Mouse (Mus musculus) liver, adult 2 months (tissue): ENCODE data around the gene Stk35. TPM values are rescaled to one million over a fixed set of nuclear protein-coding genes. Genes with fewer than 3 reads are reported as not detected.
A peak's percentile ranks its signal among the peaks of the same experiment; 100 is the strongest.

Source experiments
- DNase-seq: peaks from one replicate; pipeline ENCODE4 v3.0.0-alpha.2; 2011; ENCODE audit warnings: low read depth, low spot score; ENCODE audit errors: extremely low read depth
- H3K27ac ChIP-seq: fragments of 200-500 bp; replicated peaks from 2 replicates; pipeline ENCODE4 v1.5.1; 2012; ENCODE audit warnings: low read depth, mild to moderate bottlenecking, control low read depth, inconsistent platforms, low read length; ENCODE audit not compliant: insufficient read depth
- H3K27me3 ChIP-seq: fragments of 200-500 bp; 2 replicates; pipeline ENCODE4 v1.6.1; 2012; ENCODE audit warnings: mild to moderate bottlenecking, moderate library complexity, low read length, inconsistent platforms; ENCODE audit not compliant: control insufficient read depth, insufficient read depth
- H3K36me3 ChIP-seq: fragments of 200-500 bp; 2 replicates; pipeline ENCODE4 v1.6.1; 2012; ENCODE audit warnings: low read length, inconsistent platforms; ENCODE audit not compliant: control insufficient read depth, insufficient read depth
- H3K4me1 ChIP-seq: fragments of 200-500 bp; 2 replicates; pipeline ENCODE4 v1.6.1; 2011; ENCODE audit warnings: low read length; ENCODE audit not compliant: control insufficient read depth, insufficient read depth
- H3K4me3 ChIP-seq: fragments of 200-500 bp; 2 replicates; pipeline ENCODE4 v1.5.1; 2011; ENCODE audit warnings: low read depth, mild to moderate bottlenecking, control low read depth, low read length, moderate library complexity; ENCODE audit not compliant: insufficient read depth
- H3K79me2 ChIP-seq: fragments of 200-500 bp; 2 replicates; pipeline ENCODE4 v1.6.1; 2012; ENCODE audit warnings: inconsistent platforms, mild to moderate bottlenecking, low read length, moderate library complexity; ENCODE audit not compliant: control insufficient read depth, insufficient read depth
- H3K9ac ChIP-seq: fragments of 200-500 bp; 2 replicates; pipeline ENCODE4 v1.6.1; 2012; ENCODE audit warnings: low read depth, mild to moderate bottlenecking, control low read depth, inconsistent platforms, low read length
- CTCF ChIP-seq: fragments of 200-500 bp; IDR thresholded peaks from 2 replicates; pipeline ENCODE4 v1.5.1; 2011; ENCODE audit warnings: low read depth, low read length, control low read depth
- POLR2A ChIP-seq: fragments of 200-500 bp; IDR thresholded peaks from 2 replicates; pipeline ENCODE4 v1.6.1; 2011; ENCODE audit warnings: low read length, control low read depth; ENCODE audit not compliant: insufficient read depth; ENCODE audit errors: extremely low read depth
- WGBS: fragments of 180-500 bp; shearing (Covaris S2); methylation state at CpG from one replicate; pipeline ENCODE4 v1.1.7; 2018; 5-methylcytosine and 5-hydroxymethylcytosine counted together
- polyA plus RNA-seq: library from polyadenylated mRNA; depleted of rRNA; stranded (reverse); fragments of >200 nt; gene quantifications from 2 replicates; pipeline ENCODE4 v1.2.3, GENCODE M21; 2012
- total RNA-seq: library from RNA; depleted of rRNA; stranded (reverse); fragments of >200 nt; gene quantifications from 2 replicates; pipeline ENCODE4 v1.2.3, GENCODE M21; 2014

Gene Stk35
- total and polyA plus RNA-seq, 2 experiments: 8.5 to 8.6 TPM

DNA sequence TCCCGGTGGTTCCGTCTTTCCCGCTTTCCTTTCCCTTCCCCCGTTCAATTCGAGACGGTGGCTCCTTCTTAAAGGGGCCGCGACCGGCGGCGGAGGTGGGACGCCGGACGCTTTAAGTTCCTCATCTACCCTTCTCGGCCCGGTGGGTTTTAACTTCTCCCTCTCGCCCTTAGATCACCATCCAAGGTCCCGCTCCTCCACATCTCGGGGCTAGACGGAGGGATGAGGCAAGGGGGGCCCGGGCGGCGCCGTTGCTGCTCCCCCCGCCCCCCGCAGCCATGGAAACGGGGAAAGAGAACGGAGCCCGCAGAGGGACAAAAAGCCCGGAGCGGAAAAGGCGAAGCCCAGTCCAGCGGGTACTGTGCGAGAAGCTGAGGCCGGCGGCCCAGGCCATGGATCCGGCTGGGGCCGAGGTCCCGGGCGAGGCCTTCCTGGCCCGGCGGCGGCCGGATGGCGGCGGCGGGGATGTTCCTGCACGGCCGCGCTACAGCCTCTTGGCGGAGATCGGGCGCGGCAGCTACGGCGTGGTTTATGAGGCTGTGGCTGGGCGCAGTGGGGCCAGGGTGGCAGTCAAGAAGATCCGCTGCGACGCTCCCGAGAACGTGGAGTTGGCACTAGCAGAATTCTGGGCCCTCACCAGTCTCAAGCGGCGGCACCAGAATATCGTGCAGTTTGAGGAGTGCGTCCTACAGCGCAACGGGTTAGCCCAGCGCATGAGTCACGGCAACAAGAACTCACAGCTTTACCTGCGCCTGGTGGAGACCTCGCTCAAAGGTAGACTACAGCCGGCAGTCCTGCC, 1.1 kb downstream of the Stk35 start:
- under 1% methylated on average over 73 of the region's 73 CpGs for WGBS

DNA sequence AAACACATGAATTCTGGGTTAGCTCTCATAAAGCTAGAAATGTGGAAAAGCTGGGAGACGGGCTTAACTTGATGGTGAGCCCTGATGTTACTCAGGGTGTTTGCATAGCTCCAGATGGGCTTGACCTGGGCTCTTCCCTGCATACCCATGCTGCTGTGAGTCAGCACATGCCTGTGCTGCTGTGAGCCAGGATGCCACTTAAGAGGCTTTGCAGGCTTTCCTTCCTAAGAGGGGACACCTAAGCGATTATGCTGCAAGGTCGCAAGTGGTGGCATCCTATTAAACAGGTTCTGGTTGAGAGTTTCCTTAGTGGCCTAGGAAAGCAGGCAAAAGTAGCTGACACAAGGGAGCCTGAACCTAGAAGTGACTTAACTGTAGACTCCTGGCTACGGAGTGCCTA, 5.2 kb downstream of the Stk35 start:
- WGBS: 94% methylated on average over 4 of the region's 4 CpGs
- Histone ChIP-seq H3K9ac (no peak overlapping the region), H3K4me3 (no peak overlapping the region), H3K27me3 (no peaks in the 10 kb centered on the region), H3K36me3 (peaks cover 23% of the 10 kb centered on the region), H3K4me1 (peaks cover 13% of the 10 kb centered on the region), H3K79me2 (peaks cover 33% of the 10 kb centered on the region), H3K27ac (no peak overlapping the region)
- TF ChIP-seq POLR2A: no peak
- no peak for TF ChIP-seq CTCF
- DNase-seq: no peak

More for the DNA sequence above, 1.1 kb downstream of the Stk35 start:
- Histone ChIP-seq H3K36me3 (peaks cover 13% of the 10 kb centered on the region), H3K27me3 (no peaks in the 10 kb centered on the region), H3K4me3 (peak overlapping the region; percentile 84), H3K4me1 (peaks cover 9% of the 10 kb centered on the region), H3K27ac (peak overlapping the region; percentile 86), H3K9ac (peak overlapping the region; percentile 93), H3K79me2 (peaks cover 27% of the 10 kb centered on the region)
- peak; percentile 75 for DNase-seq
- no peak for TF ChIP-seq CTCF
- TF ChIP-seq POLR2A: no peak

DNA sequence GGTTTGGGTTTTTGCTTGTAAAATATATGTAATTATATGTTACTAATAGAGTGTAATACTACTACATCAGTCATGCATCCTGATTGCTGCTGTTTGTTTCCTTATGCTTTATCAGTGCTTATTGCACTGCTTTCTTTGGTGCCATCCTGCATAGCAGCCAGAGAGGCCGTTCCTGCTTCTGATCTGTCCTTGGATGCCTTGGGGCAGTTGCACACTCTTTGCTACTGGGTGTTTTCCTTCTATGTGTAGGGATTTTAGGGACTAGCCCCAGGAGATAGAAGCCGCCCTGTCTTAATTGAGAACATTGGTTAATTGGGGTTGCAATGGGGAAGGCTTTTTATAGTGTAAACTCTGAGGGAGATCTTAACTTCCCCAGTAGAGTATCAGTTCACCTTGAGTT, 6.2 kb downstream of the Stk35 start:
- Histone ChIP-seq H3K9ac (no peak overlapping the region), H3K4me3 (no peak overlapping the region), H3K36me3 (peaks cover 31% of the 10 kb centered on the region), H3K27ac (no peak overlapping the region), H3K27me3 (no peaks in the 10 kb centered on the region), H3K79me2 (peaks cover 37% of the 10 kb centered on the region), H3K4me1 (peaks cover 18% of the 10 kb centered on the region)
- no peak for DNase-seq
- TF ChIP-seq CTCF (no peak), POLR2A (no peak)
- 85% methylated on average over 2 of the region's 2 CpGs for WGBS

DNA sequence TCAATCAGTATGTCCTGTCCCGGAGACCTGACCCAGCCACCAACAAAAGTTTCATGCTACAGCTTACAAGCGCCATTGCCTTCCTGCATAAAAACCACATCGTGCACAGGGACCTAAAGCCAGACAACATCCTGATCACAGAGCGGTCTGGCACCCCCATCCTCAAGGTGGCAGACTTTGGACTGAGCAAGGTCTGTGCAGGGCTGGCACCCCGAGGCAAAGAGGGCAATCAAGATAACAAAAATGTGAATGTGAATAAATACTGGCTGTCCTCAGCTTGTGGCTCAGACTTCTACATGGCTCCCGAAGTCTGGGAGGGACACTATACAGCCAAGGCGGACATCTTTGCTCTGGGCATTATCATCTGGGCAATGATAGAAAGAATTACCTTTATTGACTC, 10.2 kb downstream of the Stk35 start:
- TF ChIP-seq CTCF: no peak
- TF ChIP-seq POLR2A: no peak
- Histone ChIP-seq H3K27ac (no peak overlapping the region), H3K27me3 (no peaks in the 10 kb centered on the region), H3K79me2 (peaks cover 36% of the 10 kb centered on the region), H3K4me3 (no peak overlapping the region), H3K36me3 (peaks cover 25% of the 10 kb centered on the region), H3K4me1 (peaks cover 14% of the 10 kb centered on the region), H3K9ac (no peak overlapping the region)
- peak; percentile 72 for DNase-seq
- WGBS: 73% methylated on average over 7 of the region's 7 CpGs

DNA sequence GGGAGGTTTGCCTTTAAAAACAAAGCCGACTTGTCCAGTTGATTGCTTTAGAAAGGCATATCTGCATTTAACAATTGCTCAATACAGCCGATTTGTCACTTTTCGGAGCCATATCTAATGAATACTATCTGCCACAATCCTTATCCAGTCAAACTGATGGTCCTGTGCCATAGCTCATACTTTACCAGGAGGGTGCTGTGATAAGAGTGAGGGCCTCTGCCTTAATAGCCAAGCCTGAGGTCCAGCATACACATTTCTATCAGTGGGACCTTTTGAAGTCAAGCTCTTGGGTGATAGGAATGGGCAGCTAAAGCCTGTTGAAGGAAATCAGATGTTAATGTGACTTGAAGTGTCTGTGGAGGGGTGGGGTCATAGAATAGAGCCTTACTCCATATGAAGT, 13.7 kb downstream of the Stk35 start:
- H3K36me3 ChIP-seq: peaks cover 21% of the 10 kb centered on the region
- WGBS: 91% methylated on average over 3 of the region's 3 CpGs

DNA sequence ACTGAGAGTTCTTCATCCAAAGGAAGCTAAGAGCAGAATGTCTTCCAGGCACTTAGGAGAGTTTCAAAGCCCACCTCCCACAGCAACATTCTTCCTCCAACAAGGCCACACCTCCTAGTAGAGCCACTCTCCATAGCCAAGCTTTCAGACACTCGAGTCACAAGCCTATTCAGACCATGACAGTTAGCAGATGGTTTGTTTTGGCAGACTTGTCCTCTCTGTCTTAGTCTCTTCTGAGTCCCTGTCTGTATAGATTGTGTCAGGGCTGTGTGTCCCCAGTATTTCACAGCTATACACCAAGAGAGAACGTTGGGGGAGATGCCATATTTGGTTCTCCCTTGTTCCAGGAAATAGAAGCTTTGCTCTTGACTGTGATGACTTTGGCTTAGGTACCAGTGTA, 14.8 kb downstream of the Stk35 start:
- TF ChIP-seq POLR2A: no peak
- TF ChIP-seq CTCF: no peak

More for the DNA sequence above, 13.7 kb downstream of the Stk35 start:
- no peak overlapping the region for H3K4me3 ChIP-seq
- DNase-seq: no peak
- no peak for TF ChIP-seq CTCF
- TF ChIP-seq POLR2A: no peak
- H3K79me2 ChIP-seq: peaks cover 49% of the 10 kb centered on the region
- H3K27me3 ChIP-seq: no peaks in the 10 kb centered on the region
- H3K4me1 ChIP-seq: peaks cover 24% of the 10 kb centered on the region
- H3K27ac ChIP-seq: no peak overlapping the region
- H3K9ac ChIP-seq: no peak overlapping the region

More for the DNA sequence above, 14.8 kb downstream of the Stk35 start:
- no peak overlapping the region for H3K4me3 ChIP-seq
- no peak overlapping the region for H3K27ac ChIP-seq
- H3K4me1 ChIP-seq: peaks cover 23% of the 10 kb centered on the region
- no peak overlapping the region for H3K9ac ChIP-seq
- no peaks in the 10 kb centered on the region for H3K27me3 ChIP-seq
- H3K36me3 ChIP-seq: peaks cover 19% of the 10 kb centered on the region; the same call in 1 of the 2 replicates
- H3K79me2 ChIP-seq: peaks cover 54% of the 10 kb centered on the region
- WGBS: 63% methylated on average over 2 of the region's 2 CpGs
- DNase-seq: no peak
